Mouse (Mus musculus) testis, adult 2 months (tissue): ENCODE results near the gene Prss2.

Experiments used
- CTCF ChIP-seq: fragments of 200-500 bp; IDR thresholded peaks from 2 replicates; pipeline ENCODE4 v1.5.1; 2012; ENCODE audit warnings: low read depth, mild to moderate bottlenecking, inconsistent platforms, low read length, moderate library complexity; ENCODE audit not compliant: control insufficient read depth, insufficient read depth, insufficient replicate concordance
- POLR2A ChIP-seq: fragments of 200-500 bp; IDR thresholded peaks from 2 replicates; pipeline ENCODE4 v1.6.1; 2012; ENCODE audit warnings: low read depth, mild to moderate bottlenecking, inconsistent platforms, low read length, moderate library complexity; ENCODE audit not compliant: control insufficient read depth

DNA sequence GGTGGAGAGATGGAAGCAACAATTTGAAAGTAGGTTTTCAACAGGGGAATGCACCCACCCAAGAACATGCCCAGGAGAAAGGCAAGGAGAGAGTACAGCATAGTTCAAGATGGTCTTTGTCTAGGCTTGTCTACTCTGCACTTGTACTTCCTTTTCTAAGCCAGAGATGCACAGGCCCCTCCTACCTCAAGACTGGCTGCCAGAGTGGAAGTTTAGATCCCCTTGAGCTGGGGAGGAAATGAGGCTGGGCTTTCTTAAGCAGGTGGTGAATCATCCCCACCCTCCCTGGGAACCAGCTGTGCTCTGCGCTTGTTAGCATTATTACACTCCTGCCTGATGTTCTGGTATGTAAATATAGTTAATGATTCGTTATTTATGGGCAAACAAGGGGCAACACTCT lies 36.7 kb downstream of the Prss2 start:
- TF ChIP-seq CTCF, result no peak
- no peak for TF ChIP-seq POLR2A
